Mouse (Mus musculus): ENCODE measurements around the gene Cdk14. TPM values are rescaled to one million over a fixed set of nuclear protein-coding genes. Genes with fewer than 3 reads are reported as not detected.

The Cdk14 gene
- polyA plus RNA-seq, 1 experiment, result 14.8 TPM

- no peaks in the 10 kb centered on the region for H3K9me3 ChIP-seq (replicated peaks; ENCODE audit: control insufficient read depth, insufficient read depth, low read length, poor library complexity, severe bottlenecking)
- H3K9ac ChIP-seq (ENCODE audit: low read depth, poor library complexity, severe bottlenecking), result no peak overlapping the region
- peaks cover 6% of the 10 kb centered on the region; the same call in 1 of the 2 replicates for H3K27me3 ChIP-seq (ENCODE audit: control insufficient read depth, insufficient read depth, low read length, poor library complexity, severe bottlenecking)
- H3K4me3 ChIP-seq (ENCODE audit: low read depth, low read length), result peak overlapping the region; percentile 67; the same call in 1 of the 2 replicates
- no peak overlapping the region for H3K27ac ChIP-seq (ENCODE audit: insufficient read depth, low read length)
- no peaks in the 10 kb centered on the region for H3K36me3 ChIP-seq (ENCODE audit: control insufficient read depth, insufficient read depth, low read length, poor library complexity, severe bottlenecking)
- H3K4me1 ChIP-seq (ENCODE audit: control insufficient read depth, insufficient read depth, low read length), result no peaks in the 10 kb centered on the region
- TF ChIP-seq CTCF (IDR thresholded peaks at IDR 0.05; ENCODE audit: low read depth, low read length) (no peak), EP300 (IDR thresholded peaks at IDR 0.05; ENCODE audit: insufficient read depth, low read depth, low read length) (no peak), POLR2A (IDR thresholded peaks at IDR 0.05; ENCODE audit: insufficient read depth, low read length) (no peak)
These were observed 664.8 kb downstream of the Cdk14 start for GRCm38 (mm10) chr5:4755326-4755725.

DNA sequence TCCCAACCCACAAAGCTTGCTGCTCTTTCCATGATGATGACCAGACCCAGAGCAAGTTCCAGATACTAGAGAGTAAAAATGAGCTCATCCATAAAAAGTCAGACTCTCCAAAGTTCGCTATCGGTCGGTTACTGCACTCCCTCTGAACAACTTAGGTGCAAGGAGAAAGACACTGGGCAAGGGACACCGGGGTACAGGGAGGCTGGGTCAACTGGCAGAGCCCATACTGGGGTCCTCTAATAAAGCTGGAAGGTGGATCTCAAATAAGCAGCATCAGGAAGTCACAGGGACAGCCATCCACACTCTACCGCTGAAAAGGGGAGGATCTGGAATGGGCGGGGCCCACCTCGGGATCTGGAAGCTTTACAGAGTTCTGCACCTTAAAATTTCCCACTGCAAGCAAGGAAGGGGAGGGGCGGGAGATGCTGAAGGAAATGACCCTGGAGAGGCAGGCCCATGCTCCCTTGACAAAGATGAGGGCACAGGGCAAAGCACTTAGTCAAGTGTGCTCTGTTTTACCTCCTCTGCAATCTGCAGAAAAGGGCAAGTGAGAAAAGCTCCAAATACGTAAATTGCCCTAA is 665.3 kb downstream of the Cdk14 start:
- Histone ChIP-seq H3K4me1 (ENCODE audit: control insufficient read depth, insufficient read depth, low read length) (no peaks in the 10 kb centered on the region), H3K9ac (ENCODE audit: low read depth, poor library complexity, severe bottlenecking) (no peak overlapping the region), H3K36me3 (ENCODE audit: control insufficient read depth, insufficient read depth, low read length, poor library complexity, severe bottlenecking) (no peaks in the 10 kb centered on the region), H3K4me3 (ENCODE audit: low read depth, low read length) (no peak overlapping the region), H3K27ac (ENCODE audit: insufficient read depth, low read length) (no peak overlapping the region), H3K27me3 (ENCODE audit: control insufficient read depth, insufficient read depth, low read length, poor library complexity, severe bottlenecking) (peaks cover 6% of the 10 kb centered on the region; the same call in 1 of the 2 replicates), H3K9me3 (replicated peaks; ENCODE audit: control insufficient read depth, insufficient read depth, low read length, poor library complexity, severe bottlenecking) (no peaks in the 10 kb centered on the region)
- no peak for TF ChIP-seq EP300 (IDR thresholded peaks at IDR 0.05; ENCODE audit: insufficient read depth, low read depth, low read length)
- no peak for TF ChIP-seq CTCF (IDR thresholded peaks at IDR 0.05; ENCODE audit: low read depth, low read length)

Other genes with a start within 250 kb of the Cdk14 start
- not detected in 2 replicates for gene 1700015F17Rik, start 58.8 kb upstream of the Cdk14 start, polyA plus RNA-seq (2011; ENCODE audit: insufficient read depth, insufficient read length, low read depth, missing spikeins)
- 39.2 and 41.0 TPM in 2 replicates for gene Cldn12, start 94.6 kb upstream of the Cdk14 start, polyA plus RNA-seq (2011; ENCODE audit: insufficient read depth, insufficient read length, low read depth, missing spikeins)
- gene Gtpbp10, start 139.2 kb upstream of the Cdk14 start, polyA plus RNA-seq (2011; ENCODE audit: insufficient read depth, insufficient read length, low read depth, missing spikeins), result 91.3 and 95.1 TPM in 2 replicates
- gene Gm8773, start 153.5 kb upstream of the Cdk14 start, polyA plus RNA-seq (2011; ENCODE audit: insufficient read depth, insufficient read length, low read depth, missing spikeins), result not detected in 2 replicates
- gene Cfap69, start 243.9 kb upstream of the Cdk14 start, polyA plus RNA-seq (2011; ENCODE audit: insufficient read depth, insufficient read length, low read depth, missing spikeins), result 5.0 and 5.1 TPM in 2 replicates